Mouse (Mus musculus): ENCODE measurements around the gene Klc1. TPM values are rescaled to one million over a fixed set of nuclear protein-coding genes. Genes with fewer than 3 reads are reported as not detected.

The Klc1 gene
- polyA plus RNA-seq, 1 experiment from 2014 or later: 59.3 TPM

DNA sequence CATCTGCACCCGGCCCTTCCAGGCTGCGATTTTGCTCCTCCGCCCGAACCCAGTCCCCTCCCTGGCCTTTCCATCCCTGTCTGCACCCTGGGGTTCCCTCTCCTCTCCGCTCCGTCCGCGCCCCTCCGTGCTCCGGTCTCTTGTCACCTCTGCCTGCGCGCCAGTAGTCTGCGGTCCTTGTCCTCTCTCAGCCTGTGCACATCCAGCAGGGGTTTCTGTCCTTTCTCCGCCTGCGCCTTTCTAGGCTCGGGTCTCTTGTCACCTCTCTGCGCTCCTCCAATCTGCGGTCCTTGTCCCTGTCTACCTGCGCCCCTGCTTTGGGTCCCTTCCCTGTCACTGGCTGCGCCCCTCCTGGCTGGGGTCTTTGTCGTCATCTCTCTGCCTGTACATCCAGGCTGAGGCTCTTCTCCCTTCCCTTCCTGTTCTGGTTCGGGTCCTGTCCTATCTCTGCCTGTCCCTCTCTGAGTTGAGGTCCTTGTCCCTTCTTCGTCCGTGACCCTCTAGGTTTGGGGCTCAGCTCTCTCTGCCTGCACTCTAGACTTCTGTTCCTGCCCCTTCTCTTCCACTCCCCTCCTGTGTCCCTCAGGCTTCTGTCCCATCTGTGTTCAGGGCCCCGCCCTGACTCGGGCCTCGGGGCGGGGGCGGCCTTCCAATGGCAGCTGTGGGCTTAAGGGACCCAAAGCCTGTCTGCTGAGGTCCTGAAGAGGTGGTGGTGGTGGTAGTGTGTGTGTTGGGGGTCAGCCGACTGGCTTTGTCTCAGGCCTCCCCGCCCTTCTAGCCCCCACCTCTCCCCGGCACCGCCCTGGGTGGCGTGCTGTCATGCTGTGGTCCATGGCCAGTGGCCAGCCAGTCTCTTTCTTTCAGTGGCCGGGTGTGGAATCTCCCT, 770 bp downstream of the Klc1 start:
- WGBS: 3% methylated on average over 34 of the region's 35 CpGs
- Histone ChIP-seq H3K27me3 (replicated peaks; ENCODE audit: control insufficient read depth, insufficient read depth, low read length) (no peaks in the 10 kb centered on the region), H3K4me3 (ENCODE audit: low read depth, low read length) (peak overlapping the region; percentile 97), H3K4me2 (peak overlapping the region; percentile 99), H3K9ac (ENCODE audit: low read depth, low read length) (peak overlapping the region; percentile 92), H3K27ac (ENCODE audit: low read depth, low read length) (peak overlapping the region; percentile 75), H3K4me1 (replicated peaks; ENCODE audit: control insufficient read depth, insufficient read depth, low read length) (peaks cover 28% of the 10 kb centered on the region), H3K36me3 (ENCODE audit: control insufficient read depth, insufficient read depth, low read length) (peaks cover 2% of the 10 kb centered on the region), H3K9me3 (ENCODE audit: control insufficient read depth, low read length) (no peaks in the 10 kb centered on the region)
- DNase-seq (ENCODE audit: low spot score) (peak; percentile 72), ATAC-seq (replicated peaks; ENCODE audit: low FRiP score) (peak; percentile 55)

DNA sequence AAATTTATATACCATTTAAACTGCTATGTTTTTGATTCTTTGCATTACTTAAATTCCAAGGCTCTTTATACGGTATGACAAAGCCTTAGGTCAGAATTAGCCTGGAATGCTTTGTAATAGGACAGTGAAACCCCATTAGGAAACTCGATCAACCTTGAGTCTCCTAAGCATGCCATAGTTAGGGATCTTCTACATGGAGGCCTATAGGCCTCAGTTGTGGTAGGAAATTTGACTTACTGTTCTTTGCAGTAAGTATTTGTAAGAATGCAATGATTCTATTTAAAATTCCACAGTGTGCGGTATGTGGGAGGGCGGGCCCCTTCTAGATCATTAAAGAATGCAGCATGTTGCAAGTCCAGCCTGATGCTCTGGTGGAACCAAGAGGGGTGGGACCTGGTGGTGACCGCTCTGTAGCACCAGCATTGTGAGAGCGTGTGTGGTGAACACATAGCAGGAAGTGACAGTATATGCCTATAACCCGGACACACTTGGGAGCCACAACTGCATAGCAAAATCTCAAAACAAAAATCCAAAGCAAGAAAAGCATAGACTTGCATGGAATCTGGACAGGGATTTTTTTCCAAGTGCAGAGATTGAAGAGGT, 1.8 kb downstream of the Klc1 start:
- H3K36me3 ChIP-seq (ENCODE audit: control insufficient read depth, insufficient read depth, low read length): peaks cover 2% of the 10 kb centered on the region
- peak overlapping the region; percentile 97; the same call in 1 of the 2 replicates for H3K4me3 ChIP-seq (ENCODE audit: low read depth, low read length)
- H3K4me2 ChIP-seq: peak overlapping the region; percentile 99
- DNase-seq (ENCODE audit: low spot score) (no peak), ATAC-seq (replicated peaks; ENCODE audit: low FRiP score) (no peak)
- peaks cover 25% of the 10 kb centered on the region for H3K4me1 ChIP-seq (replicated peaks; ENCODE audit: control insufficient read depth, insufficient read depth, low read length)
- H3K9me3 ChIP-seq (ENCODE audit: control insufficient read depth, low read length): no peaks in the 10 kb centered on the region
- WGBS: 78% methylated on average over 7 of the region's 7 CpGs
- H3K9ac ChIP-seq (ENCODE audit: low read depth, low read length): no peak overlapping the region
- H3K27ac ChIP-seq (ENCODE audit: low read depth, low read length): no peak overlapping the region
- H3K27me3 ChIP-seq (replicated peaks; ENCODE audit: control insufficient read depth, insufficient read depth, low read length): no peaks in the 10 kb centered on the region

DNA sequence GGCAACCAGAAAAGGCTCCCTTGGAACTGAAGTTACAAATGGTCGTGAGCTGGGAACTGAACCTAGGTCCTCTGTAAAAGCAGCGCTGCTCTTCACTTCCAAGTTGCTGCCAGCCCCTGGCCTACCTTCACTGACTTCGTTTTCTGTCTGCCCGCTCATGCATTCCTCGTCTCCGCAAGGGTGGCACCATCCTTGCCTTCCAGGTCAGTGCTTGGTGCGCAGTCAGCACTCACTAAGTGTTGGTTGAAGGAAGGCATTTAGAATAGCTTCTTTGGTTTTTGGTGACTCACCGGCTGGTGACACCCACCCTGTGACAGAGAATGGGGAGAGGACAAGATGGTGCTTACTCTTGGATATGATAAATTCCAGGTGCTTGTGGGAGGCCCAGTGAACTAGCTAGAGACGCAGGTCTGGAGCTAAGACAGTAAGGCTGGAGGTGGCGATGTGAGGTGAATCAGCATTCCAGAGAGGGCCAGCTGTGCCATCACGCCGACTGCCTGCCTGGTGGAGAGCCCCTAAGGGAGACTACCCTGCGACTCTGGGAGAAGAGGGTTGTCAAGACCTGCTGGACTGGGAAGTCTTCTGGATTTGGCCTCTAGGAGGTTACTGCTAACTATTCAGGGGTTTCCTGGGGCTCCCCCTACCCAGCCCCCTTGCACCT, 4.1 kb downstream of the Klc1 start:
- ATAC-seq (replicated peaks; ENCODE audit: low FRiP score) (no peak), DNase-seq (ENCODE audit: low spot score) (no peak)
- Histone ChIP-seq H3K36me3 (ENCODE audit: control insufficient read depth, insufficient read depth, low read length) (peaks cover 2% of the 10 kb centered on the region), H3K4me3 (ENCODE audit: low read depth, low read length) (no peak overlapping the region), H3K9me3 (ENCODE audit: control insufficient read depth, low read length) (no peaks in the 10 kb centered on the region), H3K9ac (ENCODE audit: low read depth, low read length) (no peak overlapping the region), H3K27me3 (replicated peaks; ENCODE audit: control insufficient read depth, insufficient read depth, low read length) (no peaks in the 10 kb centered on the region), H3K4me2 (no peak overlapping the region), H3K27ac (ENCODE audit: low read depth, low read length) (no peak overlapping the region), H3K4me1 (replicated peaks; ENCODE audit: control insufficient read depth, insufficient read depth, low read length) (peaks cover 35% of the 10 kb centered on the region)
- 90% methylated on average over 13 of the region's 13 CpGs for WGBS

DNA sequence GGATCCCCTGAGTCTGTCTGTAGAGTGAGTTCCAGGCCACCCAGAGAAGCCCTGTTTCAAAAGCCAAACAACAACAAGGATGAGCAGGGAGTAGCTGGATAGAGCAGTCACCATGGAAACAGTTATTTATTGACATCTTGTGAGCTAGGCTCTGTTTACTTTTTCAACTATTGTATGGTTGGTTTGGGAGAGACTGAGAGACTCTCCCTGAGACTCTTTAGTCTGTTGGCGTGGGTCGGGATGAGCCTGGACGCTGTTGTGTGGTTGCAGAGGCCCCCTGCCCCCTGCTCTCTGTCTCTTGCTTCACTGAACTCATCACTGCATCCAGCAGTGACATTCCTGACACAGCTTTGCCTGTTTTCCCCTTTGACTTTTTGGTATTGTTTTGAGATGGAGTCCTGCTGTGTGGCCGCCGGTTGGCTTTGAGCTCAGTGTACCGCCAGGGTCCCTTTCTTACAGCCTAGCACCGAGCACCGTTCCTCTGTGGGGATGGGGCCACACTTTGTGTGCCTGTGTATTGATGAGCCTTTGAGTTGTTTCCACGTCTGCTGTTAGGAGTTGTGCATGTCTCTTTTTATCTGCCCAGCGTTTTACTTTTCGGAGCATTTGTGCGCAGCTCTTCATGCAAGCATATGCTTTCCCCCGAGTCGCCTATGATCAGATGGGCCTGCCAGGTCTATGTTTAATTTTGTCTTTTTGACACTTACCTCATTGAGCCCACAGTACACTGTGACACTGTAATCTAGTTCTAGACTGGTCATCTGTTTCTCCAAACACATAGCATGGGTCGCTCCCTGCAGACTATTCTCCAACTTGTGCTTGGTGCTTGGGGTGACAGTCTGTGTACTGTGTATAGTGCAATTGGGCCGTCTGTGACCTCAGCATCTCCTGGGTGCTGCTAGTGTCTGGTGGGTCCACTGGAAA, 7.9 kb downstream of the Klc1 start:
- H3K9me3 ChIP-seq (ENCODE audit: control insufficient read depth, low read length): no peaks in the 10 kb centered on the region
- ATAC-seq (replicated peaks; ENCODE audit: low FRiP score) (no peak), DNase-seq (ENCODE audit: low spot score) (no peak)
- H3K4me1 ChIP-seq (replicated peaks; ENCODE audit: control insufficient read depth, insufficient read depth, low read length): peaks cover 22% of the 10 kb centered on the region
- peaks cover 2% of the 10 kb centered on the region for H3K36me3 ChIP-seq (ENCODE audit: control insufficient read depth, insufficient read depth, low read length)
- H3K4me3 ChIP-seq (ENCODE audit: low read depth, low read length): no peak overlapping the region
- H3K27ac ChIP-seq (ENCODE audit: low read depth, low read length): no peak overlapping the region
- H3K27me3 ChIP-seq (replicated peaks; ENCODE audit: control insufficient read depth, insufficient read depth, low read length): no peaks in the 10 kb centered on the region
- 74% methylated on average over 16 of the region's 16 CpGs for WGBS
- no peak overlapping the region for H3K4me2 ChIP-seq
- no peak overlapping the region for H3K9ac ChIP-seq (ENCODE audit: low read depth, low read length)

GRCm38 (mm10) chr12:111768322-111768928, 9.8 kb downstream of the Klc1 start:
- Histone ChIP-seq H3K4me2 (no peak overlapping the region), H3K9ac (ENCODE audit: low read depth, low read length) (no peak overlapping the region), H3K9me3 (ENCODE audit: control insufficient read depth, low read length) (no peaks in the 10 kb centered on the region), H3K27ac (ENCODE audit: low read depth, low read length) (no peak overlapping the region), H3K27me3 (replicated peaks; ENCODE audit: control insufficient read depth, insufficient read depth, low read length) (no peaks in the 10 kb centered on the region), H3K4me1 (replicated peaks; ENCODE audit: control insufficient read depth, insufficient read depth, low read length) (peaks cover 21% of the 10 kb centered on the region), H3K4me3 (ENCODE audit: low read depth, low read length) (no peak overlapping the region), H3K36me3 (ENCODE audit: control insufficient read depth, insufficient read depth, low read length) (peaks cover 11% of the 10 kb centered on the region; the same call in 1 of the 2 replicates)
- no peak for DNase-seq (ENCODE audit: low spot score)
- ATAC-seq (replicated peaks; ENCODE audit: low FRiP score): no peak
- 90% methylated on average over 10 of the region's 10 CpGs for WGBS

GRCm38 (mm10) chr12:111769306-111769705, 10.7 kb downstream of the Klc1 start:
- Histone ChIP-seq H3K27ac (ENCODE audit: low read depth, low read length) (0 out of 2 replicates have a peak overlapping the region, but pooled peaks have one; percentile 23), H3K4me2 (no peak overlapping the region), H3K9me3 (ENCODE audit: control insufficient read depth, low read length) (no peaks in the 10 kb centered on the region), H3K4me3 (ENCODE audit: low read depth, low read length) (no peak overlapping the region), H3K4me1 (replicated peaks; ENCODE audit: control insufficient read depth, insufficient read depth, low read length) (peaks cover 19% of the 10 kb centered on the region), H3K27me3 (replicated peaks; ENCODE audit: control insufficient read depth, insufficient read depth, low read length) (no peaks in the 10 kb centered on the region), H3K9ac (ENCODE audit: low read depth, low read length) (no peak overlapping the region), H3K36me3 (ENCODE audit: control insufficient read depth, insufficient read depth, low read length) (peaks cover 12% of the 10 kb centered on the region)
- WGBS: 55% methylated on average over 10 of the region's 10 CpGs
- ATAC-seq (replicated peaks; ENCODE audit: low FRiP score) (no peak), DNase-seq (ENCODE audit: low spot score) (no peak)

DNA sequence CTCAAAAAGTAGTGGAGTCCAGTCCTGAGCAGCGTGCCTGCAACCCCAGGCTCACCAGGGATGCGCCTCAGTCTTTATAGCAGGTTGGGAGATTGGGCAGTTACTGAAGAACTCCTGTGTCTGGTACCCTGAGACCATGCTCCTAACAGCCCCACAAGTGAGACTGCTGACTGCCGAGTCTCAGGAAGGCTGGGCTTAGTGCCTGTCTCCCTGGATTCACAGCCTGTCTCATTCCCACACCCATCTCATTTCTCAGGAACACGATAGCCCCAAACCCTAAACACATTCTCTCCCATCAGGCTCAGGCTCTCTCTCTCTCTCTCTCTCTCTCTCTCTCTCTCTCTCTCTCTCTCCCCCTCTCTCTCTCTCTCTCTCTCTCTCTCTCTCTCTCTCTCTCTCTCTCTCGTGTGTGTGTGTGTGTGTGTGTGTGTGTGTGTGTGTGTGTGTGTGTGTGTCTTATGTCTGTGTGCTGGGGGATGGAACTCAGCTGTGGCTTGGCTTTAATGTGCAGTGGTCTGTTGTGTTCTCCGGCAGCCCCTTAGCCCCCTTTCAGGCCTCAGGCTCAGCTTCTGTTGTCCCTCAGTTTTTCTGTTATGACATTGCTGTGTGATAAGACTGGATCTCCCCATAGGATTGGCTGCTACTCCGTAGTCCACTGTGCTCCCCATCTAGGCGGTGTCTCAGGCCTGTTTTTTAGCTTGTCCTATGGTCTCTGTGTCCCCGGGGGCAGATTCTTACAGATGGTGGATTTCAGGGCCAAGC, 11.3 kb downstream of the Klc1 start:
- Histone ChIP-seq H3K4me1 (replicated peaks; ENCODE audit: control insufficient read depth, insufficient read depth, low read length) (peaks cover 19% of the 10 kb centered on the region), H3K4me3 (ENCODE audit: low read depth, low read length) (no peak overlapping the region)

More for the DNA sequence above, 11.3 kb downstream of the Klc1 start:
- Histone ChIP-seq H3K9me3 (ENCODE audit: control insufficient read depth, low read length) (no peaks in the 10 kb centered on the region), H3K27ac (ENCODE audit: low read depth, low read length) (0 out of 2 replicates have a peak overlapping the region, but pooled peaks have one; percentile 23), H3K27me3 (replicated peaks; ENCODE audit: control insufficient read depth, insufficient read depth, low read length) (no peaks in the 10 kb centered on the region), H3K9ac (ENCODE audit: low read depth, low read length) (no peak overlapping the region), H3K4me2 (no peak overlapping the region), H3K36me3 (ENCODE audit: control insufficient read depth, insufficient read depth, low read length) (peaks cover 19% of the 10 kb centered on the region)
- ATAC-seq (replicated peaks; ENCODE audit: low FRiP score) (no peak), DNase-seq (ENCODE audit: low spot score) (no peak)
- 68% methylated on average over 8 of the region's 9 CpGs for WGBS
